Mouse (Mus musculus): ENCODE measurements around the gene Cops2. TPM values are rescaled to one million over a fixed set of nuclear protein-coding genes. Genes with fewer than 3 reads are reported as not detected.

Gene Cops2
- polyA plus RNA-seq, 1 experiment from 2014 or later: 96.6 TPM

GRCm38 (mm10) chr2:125838708-125839284 is 20.1 kb downstream of the Cops2 start:
- Histone ChIP-seq H3K4me3 (ENCODE audit: low read length) (no peak overlapping the region), H3K4me1 (ENCODE audit: control insufficient read depth, insufficient read depth, low read length) (no peaks in the 10 kb centered on the region), H3K9ac (ENCODE audit: low read depth, low read length) (no peak overlapping the region), H3K27ac (ENCODE audit: low read depth, low read length) (no peak overlapping the region), H3K27me3 (ENCODE audit: control insufficient read depth, insufficient read depth, low read length) (no peaks in the 10 kb centered on the region), H3K9me3 (ENCODE audit: control insufficient read depth, low read length) (no peaks in the 10 kb centered on the region), H3K4me2 (replicated peaks; ENCODE audit: low read depth, low read length) (no peak overlapping the region), H3K36me3 (ENCODE audit: control insufficient read depth, insufficient read depth, low read length) (peaks cover 76% of the 10 kb centered on the region)
- WGBS: 50% methylated on average over 2 of the region's 2 CpGs
- ATAC-seq (ENCODE audit: low FRiP score, low TSS enrichment): no peak

GRCm38 (mm10) chr2:125838091-125838490 is 20.8 kb downstream of the Cops2 start:
- 94% methylated on average over 7 of the region's 7 CpGs for WGBS
- H3K9me3 ChIP-seq (ENCODE audit: control insufficient read depth, low read length): no peaks in the 10 kb centered on the region
- ATAC-seq (ENCODE audit: low FRiP score, low TSS enrichment): no peak
- no peaks in the 10 kb centered on the region for H3K27me3 ChIP-seq (ENCODE audit: control insufficient read depth, insufficient read depth, low read length)
- H3K4me1 ChIP-seq (ENCODE audit: control insufficient read depth, insufficient read depth, low read length): no peaks in the 10 kb centered on the region
- no peak overlapping the region for H3K9ac ChIP-seq (ENCODE audit: low read depth, low read length)
- H3K4me2 ChIP-seq (replicated peaks; ENCODE audit: low read depth, low read length): no peak overlapping the region
- peaks cover 79% of the 10 kb centered on the region for H3K36me3 ChIP-seq (ENCODE audit: control insufficient read depth, insufficient read depth, low read length)
- H3K4me3 ChIP-seq (ENCODE audit: low read length): no peak overlapping the region
- H3K27ac ChIP-seq (ENCODE audit: low read depth, low read length): no peak overlapping the region

GRCm38 (mm10) chr2:125829924-125830323 is 29.0 kb downstream of the Cops2 start:
- ATAC-seq (ENCODE audit: low FRiP score, low TSS enrichment): no peak
- Histone ChIP-seq H3K4me1 (ENCODE audit: control insufficient read depth, insufficient read depth, low read length) (no peaks in the 10 kb centered on the region), H3K4me3 (ENCODE audit: low read length) (no peak overlapping the region), H3K27me3 (ENCODE audit: control insufficient read depth, insufficient read depth, low read length) (no peaks in the 10 kb centered on the region), H3K9ac (ENCODE audit: low read depth, low read length) (no peak overlapping the region), H3K4me2 (replicated peaks; ENCODE audit: low read depth, low read length) (no peak overlapping the region), H3K9me3 (ENCODE audit: control insufficient read depth, low read length) (no peaks in the 10 kb centered on the region), H3K27ac (ENCODE audit: low read depth, low read length) (no peak overlapping the region), H3K36me3 (ENCODE audit: control insufficient read depth, insufficient read depth, low read length) (peaks cover 54% of the 10 kb centered on the region)
- WGBS: 97% methylated on average over 2 of the region's 2 CpGs

GRCm38 (mm10) chr2:125827898-125828297 is 31.0 kb downstream of the Cops2 start:
- peaks cover 34% of the 10 kb centered on the region for H3K36me3 ChIP-seq (ENCODE audit: control insufficient read depth, insufficient read depth, low read length)
- ATAC-seq (ENCODE audit: low FRiP score, low TSS enrichment): no peak
- no peaks in the 10 kb centered on the region for H3K9me3 ChIP-seq (ENCODE audit: control insufficient read depth, low read length)
- no peaks in the 10 kb centered on the region for H3K27me3 ChIP-seq (ENCODE audit: control insufficient read depth, insufficient read depth, low read length)
- no peak overlapping the region for H3K4me3 ChIP-seq (ENCODE audit: low read length)
- WGBS: 89% methylated on average over 4 of the region's 4 CpGs
- H3K9ac ChIP-seq (ENCODE audit: low read depth, low read length): no peak overlapping the region
- H3K4me2 ChIP-seq (replicated peaks; ENCODE audit: low read depth, low read length): no peak overlapping the region
- no peak overlapping the region for H3K27ac ChIP-seq (ENCODE audit: low read depth, low read length)
- H3K4me1 ChIP-seq (ENCODE audit: control insufficient read depth, insufficient read depth, low read length): no peaks in the 10 kb centered on the region

- no peak overlapping the region for H3K9ac ChIP-seq (ENCODE audit: low read depth, low read length)
- H3K4me3 ChIP-seq (ENCODE audit: low read length): no peak overlapping the region
- H3K27ac ChIP-seq (ENCODE audit: low read depth, low read length): no peak overlapping the region
- peaks cover 18% of the 10 kb centered on the region; the same call in 1 of the 2 replicates for H3K36me3 ChIP-seq (ENCODE audit: control insufficient read depth, insufficient read depth, low read length)
- no peaks in the 10 kb centered on the region for H3K4me1 ChIP-seq (ENCODE audit: control insufficient read depth, insufficient read depth, low read length)
- 71% methylated on average over 4 of the region's 4 CpGs for WGBS
- H3K27me3 ChIP-seq (ENCODE audit: control insufficient read depth, insufficient read depth, low read length): no peaks in the 10 kb centered on the region
- no peaks in the 10 kb centered on the region for H3K9me3 ChIP-seq (ENCODE audit: control insufficient read depth, low read length)
- ATAC-seq (ENCODE audit: low FRiP score, low TSS enrichment): no peak
- H3K4me2 ChIP-seq (replicated peaks; ENCODE audit: low read depth, low read length): no peak overlapping the region
Observed at GRCm38 (mm10) chr2:125826201-125826600, 32.7 kb downstream of the Cops2 start.

GRCm38 (mm10) chr2:125820397-125820796 is 38.5 kb downstream of the Cops2 start:
- Histone ChIP-seq H3K9ac (ENCODE audit: low read depth, low read length) (no peak overlapping the region), H3K4me3 (ENCODE audit: low read length) (no peak overlapping the region), H3K4me2 (replicated peaks; ENCODE audit: low read depth, low read length) (no peak overlapping the region), H3K9me3 (ENCODE audit: control insufficient read depth, low read length) (no peaks in the 10 kb centered on the region), H3K27me3 (ENCODE audit: control insufficient read depth, insufficient read depth, low read length) (no peaks in the 10 kb centered on the region), H3K36me3 (ENCODE audit: control insufficient read depth, insufficient read depth, low read length) (no peaks in the 10 kb centered on the region), H3K27ac (ENCODE audit: low read depth, low read length) (no peak overlapping the region), H3K4me1 (ENCODE audit: control insufficient read depth, insufficient read depth, low read length) (no peaks in the 10 kb centered on the region)
- WGBS: 87% methylated on average over 4 of the region's 4 CpGs
- no peak for ATAC-seq (ENCODE audit: low FRiP score, low TSS enrichment)

GRCm38 (mm10) chr2:125813972-125814595 is 44.9 kb downstream of the Cops2 start:
- no peaks in the 10 kb centered on the region for H3K27me3 ChIP-seq (ENCODE audit: control insufficient read depth, insufficient read depth, low read length)
- H3K4me2 ChIP-seq (replicated peaks; ENCODE audit: low read depth, low read length): no peak overlapping the region
- H3K9ac ChIP-seq (ENCODE audit: low read depth, low read length): no peak overlapping the region
- H3K27ac ChIP-seq (ENCODE audit: low read depth, low read length): no peak overlapping the region
- no peaks in the 10 kb centered on the region for H3K36me3 ChIP-seq (ENCODE audit: control insufficient read depth, insufficient read depth, low read length)
- no peak for ATAC-seq (ENCODE audit: low FRiP score, low TSS enrichment)
- no peaks in the 10 kb centered on the region for H3K4me1 ChIP-seq (ENCODE audit: control insufficient read depth, insufficient read depth, low read length)
- no peaks in the 10 kb centered on the region for H3K9me3 ChIP-seq (ENCODE audit: control insufficient read depth, low read length)
- no peak overlapping the region for H3K4me3 ChIP-seq (ENCODE audit: low read length)
- WGBS: 63% methylated on average over 9 of the region's 9 CpGs

DNA sequence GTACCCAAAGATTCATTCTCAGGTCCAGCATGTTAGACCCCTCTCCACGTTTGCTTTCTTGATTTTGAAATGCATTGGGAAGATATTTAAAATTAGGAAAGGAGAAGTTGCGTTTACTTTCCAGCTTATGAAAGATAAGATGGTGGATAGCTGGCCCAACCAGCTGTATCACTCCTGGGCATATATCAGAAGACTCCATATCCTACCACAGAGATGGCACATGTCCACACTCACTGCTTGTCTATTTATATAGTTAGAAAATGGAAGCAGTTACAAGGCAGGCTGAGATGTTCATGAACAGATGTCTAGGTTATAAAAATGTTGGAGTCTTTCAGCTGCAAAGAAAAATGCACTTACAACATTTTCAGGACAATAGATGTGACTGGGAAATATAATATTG is 47.6 kb downstream of the Cops2 start:
- no peaks in the 10 kb centered on the region for H3K9me3 ChIP-seq (ENCODE audit: control insufficient read depth, low read length)
- WGBS: 82% methylated on average over 2 of the region's 2 CpGs
- H3K27me3 ChIP-seq (ENCODE audit: control insufficient read depth, insufficient read depth, low read length): no peaks in the 10 kb centered on the region
- H3K4me2 ChIP-seq (replicated peaks; ENCODE audit: low read depth, low read length): no peak overlapping the region
- H3K4me3 ChIP-seq (ENCODE audit: low read length): no peak overlapping the region
- no peak for ATAC-seq (ENCODE audit: low FRiP score, low TSS enrichment)
- H3K27ac ChIP-seq (ENCODE audit: low read depth, low read length): no peak overlapping the region
- H3K36me3 ChIP-seq (ENCODE audit: control insufficient read depth, insufficient read depth, low read length): no peaks in the 10 kb centered on the region
- H3K4me1 ChIP-seq (ENCODE audit: control insufficient read depth, insufficient read depth, low read length): no peaks in the 10 kb centered on the region
- H3K9ac ChIP-seq (ENCODE audit: low read depth, low read length): no peak overlapping the region

GRCm38 (mm10) chr2:125809551-125809950 is 49.4 kb downstream of the Cops2 start:
- no peak overlapping the region for H3K27ac ChIP-seq (ENCODE audit: low read depth, low read length)
- 81% methylated on average over 7 of the region's 7 CpGs for WGBS
- no peak overlapping the region for H3K4me3 ChIP-seq (ENCODE audit: low read length)
- no peak overlapping the region for H3K9ac ChIP-seq (ENCODE audit: low read depth, low read length)
- H3K36me3 ChIP-seq (ENCODE audit: control insufficient read depth, insufficient read depth, low read length): no peaks in the 10 kb centered on the region
- H3K4me1 ChIP-seq (ENCODE audit: control insufficient read depth, insufficient read depth, low read length): no peaks in the 10 kb centered on the region
- ATAC-seq (ENCODE audit: low FRiP score, low TSS enrichment): no peak
- H3K9me3 ChIP-seq (ENCODE audit: control insufficient read depth, low read length): no peaks in the 10 kb centered on the region
- H3K4me2 ChIP-seq (replicated peaks; ENCODE audit: low read depth, low read length): no peak overlapping the region
- H3K27me3 ChIP-seq (ENCODE audit: control insufficient read depth, insufficient read depth, low read length): no peaks in the 10 kb centered on the region
